Mouse (Mus musculus): ENCODE measurements at regions not wholly inside any gene's neighbourhood (a gene's known extent, or its start where the extent isn't known, plus 50 kb on each side); places are given as distances from the start of the nearest gene placed in this dataset.

DNA sequence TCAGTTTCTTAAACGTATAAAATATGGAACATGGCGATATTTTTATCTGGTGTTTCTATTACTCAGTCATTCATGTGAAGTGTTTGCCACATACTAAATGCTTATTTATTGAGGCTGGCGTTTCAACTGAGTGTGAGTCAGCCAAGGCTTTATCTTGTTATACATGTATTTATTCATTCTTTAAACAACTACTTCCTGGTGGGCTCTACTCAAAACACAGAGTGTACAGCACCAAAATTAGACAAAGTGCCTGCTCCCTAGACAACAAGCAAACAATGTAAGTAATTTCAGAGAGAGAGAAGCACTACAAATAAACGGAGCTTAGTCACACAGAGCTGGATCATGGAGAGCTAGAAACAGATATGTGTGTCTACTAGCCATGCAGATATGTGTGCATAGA, 159.5 kb downstream of the Car8 start:
- TF ChIP-seq POLR2A (IDR thresholded peaks at IDR 0.05; ENCODE audit: borderline replicate concordance, extremely low read depth, low read depth, low read length) = no peak
- no peak for TF ChIP-seq CTCF (IDR thresholded peaks at IDR 0.05; ENCODE audit: insufficient read depth, low read length)

Measured in lung, adult 2 months (tissue).